Mouse (Mus musculus): ENCODE results near the gene Chid1. TPM values are rescaled to one million over a fixed set of nuclear protein-coding genes. Genes with fewer than 3 reads are reported as not detected.

The Chid1 gene
- polyA plus RNA-seq (2014; fragmentation: Illumina TruSeq; extraction: RNeasy Lipid Tissue Mini Kit (QIAGEN cat#74804); ENCODE audit: low read depth, low replicate concordance) = 4.4 TPM

DNA sequence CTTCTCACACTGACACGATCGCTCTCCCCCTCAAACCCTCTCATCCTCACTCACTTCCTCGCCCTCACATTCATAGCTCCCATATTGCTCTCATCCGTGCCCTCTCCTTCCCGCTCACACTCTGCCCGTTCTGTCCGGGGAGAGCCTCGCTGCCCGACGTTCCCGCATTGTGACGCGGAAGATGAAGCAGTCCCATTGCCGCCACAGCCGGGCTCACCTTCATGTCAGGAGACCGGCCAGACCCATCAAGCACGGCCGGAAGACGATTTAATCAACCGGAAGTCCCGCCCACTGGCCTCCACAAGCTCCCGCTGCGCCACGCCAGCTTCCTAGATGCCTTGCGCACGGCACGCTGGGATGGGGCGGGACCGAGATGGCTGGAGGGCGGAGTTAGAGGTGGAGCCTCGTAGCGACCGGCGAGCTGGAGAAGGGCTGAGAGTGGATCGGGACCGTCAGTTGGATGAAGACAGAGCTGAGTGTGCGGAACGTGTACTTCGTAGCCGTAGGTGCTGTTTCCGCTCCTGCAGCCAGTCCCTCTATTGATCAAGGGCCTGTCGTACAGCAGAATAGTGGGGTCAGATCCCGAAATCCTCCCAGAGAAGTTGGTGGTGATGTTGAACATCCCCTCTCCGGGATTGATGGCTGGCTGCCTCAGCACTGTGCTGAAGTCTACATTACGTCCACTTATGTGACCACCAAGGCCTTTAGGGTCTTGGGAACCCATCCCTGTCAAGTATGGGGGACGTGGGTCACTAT is at the start of gene Chid1:
Chid1 (minus strand) TSS at position 302 of the 756 bp plus-strand sequence.

DNA sequence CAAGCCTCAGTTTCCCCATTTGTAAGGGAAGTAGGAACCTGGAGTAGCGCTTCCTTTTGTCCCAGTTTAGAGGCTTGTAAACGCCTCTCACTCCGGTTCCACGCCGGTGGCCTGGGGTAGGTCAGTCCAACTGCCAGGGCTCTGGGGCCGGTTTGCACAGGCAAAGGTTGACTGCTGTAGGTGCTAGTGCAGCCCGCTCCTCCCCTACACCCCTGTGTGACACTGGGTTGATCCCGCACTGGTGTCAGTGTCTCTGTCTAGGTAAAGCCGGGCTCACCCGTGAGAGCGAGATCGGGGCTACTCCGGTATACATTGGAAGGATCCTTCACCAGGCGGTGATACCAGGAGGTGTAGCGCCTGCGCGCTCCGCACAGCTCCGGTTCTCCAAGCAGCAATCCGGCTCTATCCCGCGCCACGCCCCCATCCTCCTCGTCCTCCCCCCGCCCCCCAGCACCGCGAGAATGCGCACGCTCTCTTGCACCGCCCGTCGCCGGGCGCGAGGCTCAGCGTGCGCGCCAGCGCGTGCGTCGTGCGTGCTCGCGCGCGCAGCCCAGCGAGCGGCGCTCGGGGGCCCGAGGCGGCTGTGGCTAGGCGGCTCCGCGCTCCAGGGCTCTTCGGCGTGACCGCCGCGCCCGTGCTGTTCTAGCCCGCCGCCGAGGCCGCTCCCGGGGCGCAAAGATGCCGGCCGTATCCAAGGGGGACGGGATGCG is 22.2 kb upstream of the Chid1 start, which contains the start of gene Ap2a2:
Ap2a2 (plus strand) TSS at position 492 of the 710 bp plus-strand sequence.

DNA sequence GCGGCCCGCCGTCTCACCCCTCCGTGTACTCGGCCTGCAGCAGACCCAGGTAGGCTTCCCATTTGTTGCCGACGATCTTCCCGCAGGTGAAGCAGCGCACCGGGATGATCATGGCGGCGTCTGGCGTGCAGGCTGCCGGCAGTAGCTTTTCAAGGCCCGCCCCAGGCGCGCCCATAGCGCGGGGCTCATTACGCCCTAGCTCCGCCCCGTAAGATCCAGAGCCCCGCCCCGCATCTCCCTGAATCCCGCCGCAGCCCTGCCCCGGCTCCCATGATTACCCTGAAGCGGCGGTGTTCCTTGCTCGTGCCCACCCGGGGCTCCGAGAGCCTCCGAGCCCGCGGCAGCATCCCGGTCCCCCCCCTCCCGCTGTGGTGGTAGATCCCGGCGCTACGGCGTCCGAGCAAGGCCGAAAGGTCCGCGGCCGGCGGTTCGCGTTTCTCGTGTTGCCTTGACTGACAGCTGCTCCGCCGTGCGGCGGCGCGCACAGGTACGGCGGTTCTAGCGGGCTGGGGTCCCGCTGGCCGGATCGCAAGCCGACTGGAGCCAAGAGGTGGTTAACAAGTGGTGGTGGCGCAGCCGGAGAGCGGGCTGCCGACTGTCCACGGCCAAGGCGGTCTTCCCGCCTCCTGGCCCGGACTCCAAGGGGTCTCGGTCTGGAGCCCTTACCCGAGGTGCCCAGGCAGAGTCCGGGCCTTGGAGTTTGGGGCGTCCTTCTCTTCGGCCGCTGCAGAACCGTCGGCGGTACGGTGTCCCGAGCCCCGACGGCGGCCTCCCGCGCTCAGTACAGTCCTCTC is 64.4 kb downstream of the Chid1 start, which contains the start of the genes Polr2l and Tspan4:
Polr2l (minus strand) TSS at position 122 of the 794 bp plus-strand sequence.
Tspan4 (plus strand) TSS at position 230 of the 794 bp plus-strand sequence.

DNA sequence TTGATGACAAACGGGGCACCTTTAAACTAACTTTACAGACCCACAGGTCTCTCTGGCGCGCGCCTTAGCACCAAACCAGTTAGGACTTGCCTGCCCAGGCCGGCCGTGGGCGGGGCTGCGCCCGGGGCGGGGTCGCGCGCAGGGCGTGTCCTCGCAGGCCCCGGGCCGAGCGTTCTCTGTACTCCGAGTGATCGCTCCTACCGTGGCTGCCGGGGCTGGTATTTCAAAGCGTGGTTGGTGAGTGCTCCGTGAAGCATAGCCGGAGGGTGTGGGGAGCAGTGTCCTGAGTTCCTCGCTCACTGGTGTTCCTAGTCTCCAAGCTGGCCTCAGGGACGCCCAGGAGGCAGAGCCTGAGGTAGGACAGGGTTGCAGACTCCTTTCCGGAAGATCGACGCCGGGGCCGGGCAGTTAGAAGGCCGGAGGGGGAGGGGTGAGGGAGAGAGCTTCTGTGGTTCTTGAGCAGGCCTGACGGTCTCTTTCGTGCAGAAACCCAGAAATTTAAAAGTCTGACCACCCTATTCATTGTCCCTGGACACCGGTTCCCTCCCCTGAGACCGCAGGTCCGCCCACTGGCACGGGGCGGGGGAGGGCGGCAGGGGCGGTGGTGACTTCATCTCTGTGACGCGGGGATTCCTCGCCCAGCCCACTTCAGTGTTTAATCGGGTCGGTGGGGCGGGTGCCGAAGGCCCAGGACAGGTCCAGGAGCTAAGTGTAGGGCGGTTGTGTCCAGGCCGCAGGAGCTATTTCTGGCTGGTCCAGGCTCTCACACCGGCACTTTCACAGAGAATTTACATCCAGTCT is 72.2 kb downstream of the Chid1 start, which contains the start of gene Cd151:
Cd151 (plus strand) TSS at position 163 of the 801 bp plus-strand sequence.

DNA sequence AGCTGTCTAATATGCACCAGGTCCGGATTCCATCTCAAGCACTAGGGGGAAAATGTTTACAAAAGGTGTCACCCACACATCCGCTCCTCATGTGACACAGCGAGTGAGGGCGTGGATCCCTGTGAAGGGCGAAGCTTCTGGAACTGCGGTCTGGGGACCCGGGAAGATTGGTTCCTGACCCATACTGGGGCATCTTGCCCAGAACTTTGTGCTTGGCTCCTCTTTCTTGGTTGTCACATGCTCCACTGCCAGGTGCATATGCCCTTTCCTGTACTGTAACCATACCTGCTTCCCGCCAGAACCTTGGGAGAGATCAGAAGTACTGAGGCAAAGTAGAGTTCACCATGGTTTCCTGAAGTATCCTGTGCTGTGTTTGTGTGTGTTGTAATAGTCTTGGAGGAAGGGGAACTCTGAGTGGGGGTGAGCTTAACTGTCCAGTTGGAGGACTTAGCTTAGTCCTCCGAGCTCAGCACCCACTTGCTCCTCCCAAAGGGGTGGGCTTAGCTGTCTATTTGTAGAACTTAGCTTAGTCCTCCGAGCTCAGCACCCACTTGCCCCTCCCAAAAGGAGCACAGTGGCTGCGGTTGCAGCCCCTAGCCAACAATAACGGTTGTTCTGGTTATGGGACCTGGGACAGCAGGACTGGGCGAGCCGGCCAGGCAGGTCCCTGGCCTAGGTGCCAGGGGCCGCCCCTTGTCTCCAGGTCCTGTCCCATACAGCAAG is 79.1 kb downstream of the Chid1 start, which contains the start of gene Cracr2b:
Cracr2b (plus strand) TSS at position 704 of the 723 bp plus-strand sequence.

DNA sequence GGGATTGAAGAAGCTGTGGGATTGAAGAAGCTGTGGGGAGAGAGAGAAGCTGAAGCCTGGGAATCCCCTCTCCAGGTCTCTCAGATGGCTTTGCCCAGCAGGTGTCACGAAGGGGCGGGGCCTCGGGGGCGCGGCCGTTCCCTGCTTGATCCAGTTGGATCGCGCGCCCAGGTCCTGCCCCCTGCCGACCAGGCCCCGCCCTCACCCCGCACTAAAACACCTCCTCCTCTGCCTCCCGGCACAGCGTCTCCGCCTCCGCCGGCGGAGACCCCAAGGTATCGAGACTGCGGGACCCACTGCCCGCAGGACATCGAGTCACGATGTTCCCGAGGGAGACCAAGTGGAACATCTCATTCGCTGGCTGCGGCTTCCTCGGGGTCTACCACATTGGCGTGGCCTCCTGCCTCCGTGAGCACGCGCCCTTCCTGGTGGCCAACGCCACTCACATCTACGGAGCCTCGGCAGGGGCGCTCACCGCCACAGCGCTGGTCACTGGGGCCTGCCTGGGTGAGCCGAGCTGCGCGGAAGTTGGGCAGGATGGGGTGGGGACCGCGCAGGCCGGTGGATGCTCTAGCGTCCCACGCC is 84.6 kb downstream of the Chid1 start, which contains the start of gene Pnpla2:
Pnpla2 (plus strand) TSS at position 232 of the 585 bp plus-strand sequence.

DNA sequence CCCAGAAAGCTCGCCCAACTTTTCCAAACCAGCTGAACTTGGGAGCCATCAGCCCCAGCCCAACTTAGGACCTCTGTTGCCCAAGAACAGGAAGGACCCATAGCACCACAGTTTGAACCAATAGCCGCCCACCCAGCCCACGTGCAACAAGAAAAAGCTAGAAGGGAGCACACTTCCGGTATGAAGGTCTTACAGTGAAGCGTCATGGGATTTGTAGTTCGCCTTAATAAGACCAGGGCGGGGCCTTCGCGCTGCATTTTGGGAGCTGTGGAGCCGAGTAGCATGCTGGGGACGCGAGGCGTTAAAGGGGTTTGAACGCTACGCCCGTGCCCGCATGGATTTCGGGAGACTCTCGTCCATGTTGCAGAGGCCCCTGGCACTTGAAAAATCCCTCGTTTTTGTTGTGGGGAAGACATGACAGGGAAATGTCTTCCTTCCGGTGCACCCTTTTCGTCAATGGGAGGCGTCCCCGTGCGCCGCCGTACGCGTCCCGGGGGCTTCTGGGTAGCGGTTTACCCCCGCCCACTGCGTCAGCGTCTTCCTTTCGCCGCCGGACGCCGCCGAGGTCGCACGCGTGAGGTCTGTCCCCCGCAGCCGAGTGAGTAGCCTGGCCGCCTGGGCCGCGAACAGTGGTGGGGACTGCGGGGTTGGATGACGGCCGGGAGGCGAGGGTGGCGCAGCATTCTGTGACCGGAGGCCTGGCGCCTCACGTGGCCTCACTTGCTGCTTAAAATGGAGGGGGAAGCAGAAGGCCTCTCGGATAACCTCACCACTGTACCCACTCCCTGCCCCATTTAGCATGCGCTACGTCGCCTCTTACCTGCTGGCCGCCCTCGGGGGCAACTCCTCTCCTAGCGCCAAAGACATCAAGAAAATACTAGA is 92.3 kb downstream of the Chid1 start, which contains the start of gene Rplp2:
Rplp2 (plus strand) TSS at position 261 of the 882 bp plus-strand sequence.

DNA sequence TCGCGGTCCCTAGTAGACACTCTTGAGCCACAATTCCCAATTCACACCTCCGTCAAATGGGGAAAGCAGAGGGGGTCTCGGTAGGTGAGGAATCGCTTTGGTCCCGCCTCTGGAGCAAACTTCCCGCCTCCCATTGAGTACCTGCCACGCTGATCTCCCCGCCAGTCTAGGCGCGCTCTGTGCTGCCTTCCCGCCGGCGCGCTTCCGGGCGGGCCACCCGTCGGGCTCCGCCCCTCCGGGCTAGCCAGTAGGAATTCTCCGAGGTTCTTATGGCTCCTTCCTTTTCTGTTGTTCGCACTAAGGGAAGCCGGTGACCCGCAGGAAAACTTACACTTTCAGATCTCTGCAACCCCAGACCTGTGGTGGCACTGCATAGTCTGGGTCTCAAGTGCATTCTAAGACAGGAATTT is 95.8 kb downstream of the Chid1 start, which contains the start of gene Pidd1:
Pidd1 (minus strand) TSS at position 198 of the 410 bp plus-strand sequence.

Other genes starting within 250 kb of the Chid1 start
- not detected for gene Drd4, start 247.9 kb downstream of the Chid1 start, polyA plus RNA-seq (2014; fragmentation: Illumina TruSeq; extraction: RNeasy Lipid Tissue Mini Kit (QIAGEN cat#74804); ENCODE audit: low read depth, low replicate concordance)
- gene Deaf1, start 212.2 kb downstream of the Chid1 start, polyA plus RNA-seq (2014; fragmentation: Illumina TruSeq; extraction: RNeasy Lipid Tissue Mini Kit (QIAGEN cat#74804); ENCODE audit: low read depth, low replicate concordance) = 1.6 TPM
- 17.6 TPM for gene Tmem80, start 212.1 kb downstream of the Chid1 start, polyA plus RNA-seq (2014; fragmentation: Illumina TruSeq; extraction: RNeasy Lipid Tissue Mini Kit (QIAGEN cat#74804); ENCODE audit: low read depth, low replicate concordance)
- 14.2 TPM for gene Eps8l2, start 201.0 kb downstream of the Chid1 start, polyA plus RNA-seq (2014; fragmentation: Illumina TruSeq; extraction: RNeasy Lipid Tissue Mini Kit (QIAGEN cat#74804); ENCODE audit: low read depth, low replicate concordance)
- gene Taldo1, start 147.7 kb downstream of the Chid1 start, polyA plus RNA-seq (2014; fragmentation: Illumina TruSeq; extraction: RNeasy Lipid Tissue Mini Kit (QIAGEN cat#74804); ENCODE audit: low read depth, low replicate concordance) = 19.4 TPM
- gene Gatd1, start 125.7 kb downstream of the Chid1 start, polyA plus RNA-seq (2014; fragmentation: Illumina TruSeq; extraction: RNeasy Lipid Tissue Mini Kit (QIAGEN cat#74804); ENCODE audit: low read depth, low replicate concordance) = 10.9 TPM
- 1.3 TPM for gene Cend1, start 110.4 kb downstream of the Chid1 start, polyA plus RNA-seq (2014; fragmentation: Illumina TruSeq; extraction: RNeasy Lipid Tissue Mini Kit (QIAGEN cat#74804); ENCODE audit: low read depth, low replicate concordance)
- 1.7 TPM for gene Slc25a22, start 102.0 kb downstream of the Chid1 start, polyA plus RNA-seq (2014; fragmentation: Illumina TruSeq; extraction: RNeasy Lipid Tissue Mini Kit (QIAGEN cat#74804); ENCODE audit: low read depth, low replicate concordance)
- 0.28 TPM for gene Pidd1, start 95.8 kb downstream of the Chid1 start, polyA plus RNA-seq (2014; fragmentation: Illumina TruSeq; extraction: RNeasy Lipid Tissue Mini Kit (QIAGEN cat#74804); ENCODE audit: low read depth, low replicate concordance)
- 29.5 TPM for gene Rplp2, start 92.5 kb downstream of the Chid1 start, polyA plus RNA-seq (2014; fragmentation: Illumina TruSeq; extraction: RNeasy Lipid Tissue Mini Kit (QIAGEN cat#74804); ENCODE audit: low read depth, low replicate concordance)
- gene Pnpla2, start 84.7 kb downstream of the Chid1 start, polyA plus RNA-seq (2014; fragmentation: Illumina TruSeq; extraction: RNeasy Lipid Tissue Mini Kit (QIAGEN cat#74804); ENCODE audit: low read depth, low replicate concordance) = 3.7 TPM
- gene Cracr2b, start 78.8 kb downstream of the Chid1 start, polyA plus RNA-seq (2014; fragmentation: Illumina TruSeq; extraction: RNeasy Lipid Tissue Mini Kit (QIAGEN cat#74804); ENCODE audit: low read depth, low replicate concordance) = 1.9 TPM
- gene Cd151, start 72.5 kb downstream of the Chid1 start, polyA plus RNA-seq (2014; fragmentation: Illumina TruSeq; extraction: RNeasy Lipid Tissue Mini Kit (QIAGEN cat#74804); ENCODE audit: low read depth, low replicate concordance) = 35.4 TPM
- gene Polr2l, start 64.7 kb downstream of the Chid1 start, polyA plus RNA-seq (2014; fragmentation: Illumina TruSeq; extraction: RNeasy Lipid Tissue Mini Kit (QIAGEN cat#74804); ENCODE audit: low read depth, low replicate concordance) = 0.79 TPM
- 0.79 TPM for gene Tspan4, start 64.6 kb downstream of the Chid1 start, polyA plus RNA-seq (2014; fragmentation: Illumina TruSeq; extraction: RNeasy Lipid Tissue Mini Kit (QIAGEN cat#74804); ENCODE audit: low read depth, low replicate concordance)
- 59.0 TPM for gene Ap2a2, start 22.3 kb upstream of the Chid1 start, polyA plus RNA-seq (2014; fragmentation: Illumina TruSeq; extraction: RNeasy Lipid Tissue Mini Kit (QIAGEN cat#74804); ENCODE audit: low read depth, low replicate concordance)
- gene Muc6, start 115.5 kb upstream of the Chid1 start, polyA plus RNA-seq (2014; fragmentation: Illumina TruSeq; extraction: RNeasy Lipid Tissue Mini Kit (QIAGEN cat#74804); ENCODE audit: low read depth, low replicate concordance) = 0.13 TPM
- gene Muc2, start 150.5 kb upstream of the Chid1 start, polyA plus RNA-seq (2014; fragmentation: Illumina TruSeq; extraction: RNeasy Lipid Tissue Mini Kit (QIAGEN cat#74804); ENCODE audit: low read depth, low replicate concordance) = 6,492 TPM
- gene Muc5ac, start 249.1 kb upstream of the Chid1 start, polyA plus RNA-seq (2014; fragmentation: Illumina TruSeq; extraction: RNeasy Lipid Tissue Mini Kit (QIAGEN cat#74804); ENCODE audit: low read depth, low replicate concordance) = not detected

Measured in sigmoid colon, adult 10 weeks (tissue).